Mouse (Mus musculus) heart, embryonic 15.5 days (tissue): ENCODE measurements at regions not wholly inside any gene's neighbourhood (a gene's known extent, or its start where the extent isn't known, plus 50 kb on each side); places are given as distances from the start of the nearest gene placed in this dataset.

Experiments
- ATAC-seq: fragments of 200-750 bp; cut with Nextera tagmentation; replicated peaks from 2 replicates; pipeline ENCODE4 v1.8.0; 2017; ENCODE audit warnings: low read depth, moderate TSS enrichment; ENCODE audit not compliant: insufficient number of reproducible peaks, insufficient read depth, low FRiP score
- H3K27ac ChIP-seq: fragments of 300-500 bp; sonication (generic); 2 replicates; pipeline ENCODE4 v1.5.1; 2015; ENCODE audit warnings: mild to moderate bottlenecking, inconsistent platforms
- H3K27me3 ChIP-seq: fragments of 300-500 bp; sonication (generic); 2 replicates; pipeline ENCODE4 v1.6.1; 2015; ENCODE audit warnings: inconsistent platforms
- H3K36me3 ChIP-seq: fragments of 300-500 bp; sonication (generic); 2 replicates; pipeline ENCODE4 v1.6.1; 2015; ENCODE audit warnings: mild to moderate bottlenecking, inconsistent platforms
- H3K4me1 ChIP-seq: fragments of 300-500 bp; sonication (generic); replicated peaks from 2 replicates; pipeline ENCODE4 v1.6.1; 2015; ENCODE audit warnings: inconsistent platforms
- H3K4me2 ChIP-seq: fragments of 300-500 bp; sonication (generic); 2 replicates; pipeline ENCODE4 v1.6.1; 2015; ENCODE audit warnings: inconsistent platforms, mild to moderate bottlenecking, moderate library complexity
- H3K4me3 ChIP-seq: fragments of 300-500 bp; sonication (generic); 2 replicates; pipeline ENCODE4 v1.5.1; 2015; ENCODE audit warnings: mild to moderate bottlenecking, inconsistent platforms
- H3K9ac ChIP-seq: fragments of 300-500 bp; sonication (generic); 2 replicates; pipeline ENCODE4 v1.6.1; 2015; ENCODE audit warnings: mild to moderate bottlenecking, inconsistent platforms
- H3K9me3 ChIP-seq: fragments of 300-500 bp; sonication (generic); replicated peaks from 2 replicates; pipeline ENCODE4 v1.6.1; 2016; ENCODE audit warnings: inconsistent platforms
- WGBS: fragments of 180-500 bp; shearing (Covaris S2); methylation state at CpG from one replicate; pipeline ENCODE4 v1.1.7; 2015; ENCODE audit warnings: mixed read lengths; 5-methylcytosine and 5-hydroxymethylcytosine counted together

DNA sequence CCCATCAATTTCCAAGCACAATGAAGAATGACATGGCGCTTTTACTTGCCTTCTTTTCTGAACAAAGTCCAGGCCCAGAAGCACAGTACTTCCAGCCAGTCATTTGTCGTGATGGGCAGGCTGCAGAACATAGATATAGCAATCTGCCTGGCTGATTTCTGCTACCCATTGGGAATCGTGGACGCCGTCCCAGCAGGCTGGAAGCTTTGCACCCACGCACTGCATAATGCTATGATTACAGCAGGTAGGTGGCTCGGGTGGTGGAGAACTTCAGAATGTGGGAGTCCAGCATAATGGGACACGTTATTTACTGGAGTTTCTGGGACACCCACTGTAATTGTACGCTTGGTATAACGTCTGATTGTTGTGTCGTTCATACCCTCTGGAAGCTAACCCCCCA lies 116.2 kb upstream of the Meis2 start:
- H3K4me2 ChIP-seq, result no peak overlapping the region
- H3K27me3 ChIP-seq, result no peaks in the 10 kb centered on the region
- no peaks in the 10 kb centered on the region for H3K9me3 ChIP-seq
- WGBS, result 82% methylated on average over 11 of the region's 11 CpGs
- no peak overlapping the region for H3K4me3 ChIP-seq
- H3K9ac ChIP-seq, result no peak overlapping the region
- no peaks in the 10 kb centered on the region for H3K36me3 ChIP-seq
- no peaks in the 10 kb centered on the region for H3K4me1 ChIP-seq
- H3K27ac ChIP-seq, result no peak overlapping the region
- ATAC-seq, result no peak

DNA sequence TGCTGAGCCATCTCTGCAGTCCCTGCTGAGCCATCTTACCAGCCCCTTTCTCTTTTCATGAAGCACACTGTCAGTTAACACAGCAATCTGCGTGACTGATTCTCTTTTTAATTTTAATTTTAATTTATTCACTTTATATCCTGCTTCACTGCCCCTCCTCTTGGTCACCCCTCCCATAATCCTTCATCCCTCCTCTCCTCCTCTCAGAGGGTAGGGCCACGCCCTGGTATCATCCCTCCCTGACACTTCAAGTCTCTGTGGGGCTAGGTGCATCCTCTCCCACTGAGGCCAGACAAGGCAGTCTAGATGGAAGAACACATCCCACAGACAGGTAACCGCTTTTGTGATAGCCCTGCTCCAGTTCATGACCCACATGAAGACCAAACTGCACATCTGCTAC lies 111.5 kb upstream of the Meis2 start:
- H3K27ac ChIP-seq, result no peak overlapping the region
- H3K36me3 ChIP-seq, result no peaks in the 10 kb centered on the region
- no peak overlapping the region for H3K9ac ChIP-seq
- H3K9me3 ChIP-seq, result no peaks in the 10 kb centered on the region
- H3K27me3 ChIP-seq, result no peaks in the 10 kb centered on the region
- 81% methylated on average over 3 of the region's 3 CpGs for WGBS
- H3K4me1 ChIP-seq, result no peaks in the 10 kb centered on the region
- no peak overlapping the region for H3K4me2 ChIP-seq
- ATAC-seq, result no peak
- no peak overlapping the region for H3K4me3 ChIP-seq

DNA sequence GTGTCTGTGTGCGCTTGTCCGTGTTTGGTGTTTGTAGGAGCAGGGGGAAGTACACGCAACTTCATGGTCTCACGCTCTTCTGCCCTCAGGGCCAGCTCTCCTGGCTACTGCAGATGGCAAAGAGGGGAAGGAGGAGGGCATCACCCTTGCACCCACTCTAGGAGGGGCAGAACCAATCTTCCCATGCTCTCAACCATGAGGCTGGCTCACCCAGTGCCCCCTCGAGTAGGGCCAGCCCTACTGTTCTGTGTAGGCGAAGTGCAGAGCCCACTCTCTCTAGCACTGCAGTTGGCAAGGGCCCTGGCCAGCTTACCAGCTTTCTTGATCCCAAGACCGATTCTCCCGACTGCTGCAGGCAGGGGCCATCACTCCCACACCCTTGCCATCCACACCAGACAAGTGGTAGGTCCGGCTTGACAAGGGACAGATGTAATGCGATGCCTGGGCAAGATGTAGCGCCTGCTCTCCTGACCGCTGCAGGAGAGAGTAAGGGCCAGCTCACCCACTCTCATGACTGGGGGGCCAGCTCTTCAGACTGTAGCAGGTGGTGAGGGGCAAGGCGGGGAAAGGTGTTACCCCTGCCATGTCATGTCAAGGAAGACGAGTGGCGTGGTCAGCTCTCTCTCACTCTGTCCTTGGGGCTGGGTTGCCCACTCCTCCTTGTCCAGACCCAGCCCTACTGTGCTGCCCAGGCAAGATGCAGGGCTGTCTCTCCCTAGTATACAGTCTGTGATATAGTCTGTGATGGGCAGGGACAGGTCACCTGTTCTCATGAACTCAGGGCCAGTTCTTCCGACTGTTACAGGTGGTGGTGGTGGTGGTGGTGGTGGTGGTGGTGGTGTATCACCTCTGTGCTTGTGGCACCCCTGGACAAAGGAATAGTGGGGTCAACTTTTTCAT lies 100.5 kb upstream of the Meis2 start:
- H3K9me3 ChIP-seq, result no peaks in the 10 kb centered on the region
- H3K27me3 ChIP-seq, result no peaks in the 10 kb centered on the region
- no peak overlapping the region for H3K4me2 ChIP-seq
- no peak overlapping the region for H3K27ac ChIP-seq
- H3K4me1 ChIP-seq, result no peaks in the 10 kb centered on the region
- WGBS, result 84% methylated on average over 16 of the region's 16 CpGs
- H3K36me3 ChIP-seq, result no peaks in the 10 kb centered on the region
- H3K9ac ChIP-seq, result no peak overlapping the region
- H3K4me3 ChIP-seq, result no peak overlapping the region
- ATAC-seq, result no peak
